Mouse (Mus musculus) kidney, adult 8-10 months (tissue): ENCODE measurements at regions not wholly inside any gene's neighbourhood (a gene's known extent, or its start where the extent isn't known, plus 50 kb on each side); places are given as distances from the start of the nearest gene placed in this dataset.
"Not testable (repeated sequence)": the region's sequence is repeated elsewhere in the genome, so short reads cannot be mapped to it uniquely, and the experiment has no call there.

Experiments used
- DNase-seq, 2 experiments: peaks; one replicate each; pipeline ENCODE4 v3.0.0; 2022

DNA sequence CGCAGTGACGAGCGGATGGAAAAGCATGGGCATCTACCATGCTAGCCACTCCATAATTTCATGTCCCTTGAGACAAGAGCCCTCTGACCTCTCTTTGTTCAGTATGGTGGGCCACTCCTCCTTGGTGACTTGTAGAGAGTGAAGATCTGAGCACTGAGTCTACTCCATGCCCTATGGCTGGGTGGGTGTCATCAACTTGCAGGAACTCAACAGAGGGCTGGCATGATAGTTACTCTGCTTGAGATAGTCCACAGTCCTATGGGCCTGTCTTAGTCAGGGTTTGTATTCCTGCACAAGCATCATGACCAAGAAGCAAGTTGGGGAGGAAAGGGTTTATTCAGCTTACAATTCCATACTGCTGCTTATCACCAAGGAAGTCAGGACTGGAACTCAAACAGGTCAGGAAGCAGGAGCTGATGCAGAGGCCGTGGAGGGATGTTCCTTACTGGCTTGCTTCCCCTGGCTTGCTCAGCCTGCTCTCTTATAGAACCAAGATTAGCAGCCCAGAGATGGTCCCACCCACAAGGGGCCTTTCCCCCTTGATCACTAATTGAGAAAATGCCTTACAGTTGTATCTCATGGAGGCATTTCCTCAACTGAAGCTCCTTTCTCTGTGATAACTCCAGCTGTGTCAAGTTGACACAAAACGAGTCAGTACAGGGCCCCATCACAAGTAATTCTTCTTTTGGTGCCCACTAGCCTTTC, 52.6 kb upstream of the Cdyl start:
- DNase-seq: not testable (repeated sequence)

DNA sequence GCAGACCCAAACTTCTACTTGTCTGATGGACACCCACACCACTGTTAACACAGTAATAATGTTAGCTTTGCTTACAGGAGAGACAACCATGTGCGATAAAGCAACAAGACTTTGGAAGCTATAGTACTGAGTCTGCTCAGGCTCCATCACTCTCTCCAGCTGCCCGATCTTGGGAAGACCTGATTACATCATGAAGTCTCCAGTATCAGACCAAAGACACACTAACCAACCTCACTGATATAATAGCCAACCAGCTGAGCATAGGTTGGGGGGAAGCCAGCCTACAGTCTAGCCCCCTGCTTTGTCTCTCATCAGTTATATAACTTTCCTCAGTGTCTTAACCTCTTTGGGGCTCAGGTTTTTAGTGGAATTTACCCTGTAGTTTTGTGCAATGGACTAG, 51.9 kb upstream of the Cdyl start:
- no peak for DNase-seq
